Mouse (Mus musculus) liver, embryonic 15.5 days (tissue): ENCODE measurements at regions not wholly inside any gene's neighbourhood (a gene's known extent, or its start where the extent isn't known, plus 50 kb on each side); places are given as distances from the start of the nearest gene placed in this dataset.

Experiments
- ATAC-seq: fragments of 200-750 bp; cut with Nextera tagmentation; 2 replicates; pipeline ENCODE4 v1.8.0; 2017; ENCODE audit warnings: moderate number of reproducible peaks, mild to moderate bottlenecking, moderate library complexity; ENCODE audit not compliant: insufficient read depth
- H3K27ac ChIP-seq: fragments of 300-500 bp; sonication (generic); replicated peaks from 2 replicates; pipeline ENCODE4 v1.5.1; 2015; ENCODE audit warnings: mild to moderate bottlenecking, inconsistent platforms
- H3K27me3 ChIP-seq: fragments of 300-500 bp; sonication (generic); 2 replicates; pipeline ENCODE4 v1.6.1; 2015; ENCODE audit warnings: mild to moderate bottlenecking, inconsistent platforms
- H3K36me3 ChIP-seq: fragments of 300-500 bp; sonication (generic); replicated peaks from 2 replicates; pipeline ENCODE4 v1.6.1; 2015; ENCODE audit warnings: moderate library complexity, mild to moderate bottlenecking, inconsistent platforms
- H3K4me1 ChIP-seq: fragments of 300-500 bp; sonication (generic); replicated peaks from 2 replicates; pipeline ENCODE4 v1.6.1; 2015; ENCODE audit warnings: inconsistent platforms
- H3K4me2 ChIP-seq: fragments of 300-500 bp; sonication (generic); 2 replicates; pipeline ENCODE4 v1.6.1; 2015; ENCODE audit warnings: moderate library complexity, mild to moderate bottlenecking, inconsistent platforms
- H3K4me3 ChIP-seq: fragments of 300-500 bp; sonication (generic); replicated peaks from 2 replicates; pipeline ENCODE4 v1.5.1; 2015; ENCODE audit warnings: mild to moderate bottlenecking, inconsistent platforms
- H3K9ac ChIP-seq: fragments of 300-500 bp; sonication (generic); 2 replicates; pipeline ENCODE4 v1.6.1; 2015; ENCODE audit warnings: moderate library complexity, mild to moderate bottlenecking, inconsistent platforms
- H3K9me3 ChIP-seq: fragments of 300-500 bp; sonication (generic); replicated peaks from 2 replicates; pipeline ENCODE4 v1.6.1; 2016; ENCODE audit warnings: inconsistent platforms
- WGBS: fragments of 180-500 bp; shearing (Covaris S2); methylation state at CpG from one replicate; pipeline ENCODE4 v1.1.7; 2015; ENCODE audit warnings: mixed read lengths; ENCODE audit not compliant: insufficient replicate concordance; 5-methylcytosine and 5-hydroxymethylcytosine counted together

DNA sequence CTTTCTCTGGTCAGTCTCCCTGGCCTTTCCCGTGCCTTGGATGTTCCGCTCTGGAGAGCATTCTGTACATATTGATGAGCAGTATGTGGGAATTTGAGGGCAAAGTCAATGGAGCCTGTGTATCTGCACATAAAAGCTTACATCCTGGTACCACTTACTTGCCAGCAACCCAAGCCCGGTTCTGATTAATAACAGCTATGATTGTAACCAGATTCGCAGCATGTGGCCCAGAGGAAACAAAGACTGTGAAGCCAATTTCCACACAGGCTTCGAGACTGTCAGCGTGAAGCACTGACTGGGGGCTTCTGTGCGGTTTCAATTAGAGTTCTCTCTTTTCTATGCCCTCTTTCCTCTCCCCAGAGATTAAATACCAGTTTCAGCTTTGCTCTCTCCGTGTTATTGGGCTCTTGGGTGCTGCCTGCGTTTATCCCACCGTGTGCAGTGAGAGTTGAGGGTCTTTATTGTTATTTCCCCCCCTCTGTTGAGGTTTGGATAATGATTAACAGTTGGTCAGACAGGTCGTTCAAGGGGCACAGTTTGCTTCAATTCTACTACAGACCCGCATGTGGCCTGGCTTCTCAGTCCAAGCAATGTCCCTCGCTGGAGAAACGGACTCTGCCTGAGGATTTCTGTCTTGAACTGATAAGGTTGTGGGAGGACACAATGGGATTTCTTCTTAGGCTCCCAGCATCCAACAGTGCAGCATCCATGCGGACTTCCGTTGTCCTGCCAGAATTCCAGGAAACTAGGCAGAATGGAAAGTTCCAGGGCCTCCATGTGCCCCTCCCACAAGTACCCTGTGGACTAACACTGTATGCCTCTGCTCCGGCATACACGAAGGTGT is 229.6 kb downstream of the Hace1 start:
- Histone ChIP-seq H3K4me3 (no peak overlapping the region), H3K9me3 (no peaks in the 10 kb centered on the region), H3K4me1 (no peaks in the 10 kb centered on the region), H3K27me3 (no peaks in the 10 kb centered on the region), H3K4me2 (no peak overlapping the region), H3K27ac (no peak overlapping the region), H3K36me3 (no peaks in the 10 kb centered on the region), H3K9ac (no peak overlapping the region)
- ATAC-seq = no peak
- 46% methylated on average over 18 of the region's 18 CpGs for WGBS

- WGBS = 40% methylated on average over 6 of the region's 6 CpGs
- Histone ChIP-seq H3K36me3 (no peaks in the 10 kb centered on the region), H3K9ac (no peak overlapping the region), H3K4me2 (no peak overlapping the region), H3K27me3 (no peaks in the 10 kb centered on the region), H3K27ac (no peak overlapping the region), H3K9me3 (no peaks in the 10 kb centered on the region), H3K4me1 (no peaks in the 10 kb centered on the region), H3K4me3 (no peak overlapping the region)
- ATAC-seq = no peak
These were observed 234.3 kb downstream of the Hace1 start for GRCm38 (mm10) chr10:45811882-45812281.

GRCm38 (mm10) chr10:45813804-45814203 is 236.2 kb downstream of the Hace1 start:
- H3K9ac ChIP-seq = no peak overlapping the region
- H3K4me2 ChIP-seq = no peak overlapping the region
- H3K27ac ChIP-seq = no peak overlapping the region
- H3K27me3 ChIP-seq = no peaks in the 10 kb centered on the region
- no peaks in the 10 kb centered on the region for H3K9me3 ChIP-seq
- H3K4me3 ChIP-seq = no peak overlapping the region
- WGBS = 80% methylated on average over 2 of the region's 2 CpGs
- H3K36me3 ChIP-seq = no peaks in the 10 kb centered on the region
- no peak for ATAC-seq
- no peaks in the 10 kb centered on the region for H3K4me1 ChIP-seq

DNA sequence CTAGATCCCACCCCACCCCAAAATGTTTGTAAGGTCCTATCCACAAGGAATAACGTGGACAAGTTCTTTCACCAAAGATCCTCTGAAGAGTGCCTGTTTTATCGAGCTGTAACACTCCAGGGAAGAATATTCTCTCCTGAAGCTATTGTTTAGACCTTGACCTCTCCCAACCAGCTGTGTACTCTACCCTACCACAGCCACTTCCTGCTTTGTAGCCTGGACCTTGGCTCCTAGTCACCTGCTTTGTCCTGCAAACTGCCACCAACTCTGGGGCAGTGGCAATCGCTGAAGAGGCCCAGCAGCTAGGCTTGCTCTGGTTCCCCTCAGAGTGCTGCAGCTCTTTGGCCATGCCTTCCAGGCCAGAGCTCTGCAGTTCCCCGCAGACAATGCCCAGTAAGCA is 239.1 kb downstream of the Hace1 start:
- WGBS = 54% methylated on average over 4 of the region's 4 CpGs
- H3K4me1 ChIP-seq = no peaks in the 10 kb centered on the region

GRCm38 (mm10) chr10:45820986-45821655 is 243.5 kb downstream of the Hace1 start:
- Histone ChIP-seq H3K9me3 (no peaks in the 10 kb centered on the region), H3K4me2 (no peak overlapping the region), H3K27me3 (no peaks in the 10 kb centered on the region), H3K4me3 (no peak overlapping the region), H3K9ac (no peak overlapping the region), H3K4me1 (no peaks in the 10 kb centered on the region), H3K36me3 (no peaks in the 10 kb centered on the region), H3K27ac (no peak overlapping the region)
- WGBS = 11% methylated on average over 8 of the region's 8 CpGs
- no peak for ATAC-seq

More for the DNA sequence above, 239.1 kb downstream of the Hace1 start:
- Histone ChIP-seq H3K27ac (no peak overlapping the region), H3K9ac (no peak overlapping the region), H3K4me3 (no peak overlapping the region), H3K9me3 (no peaks in the 10 kb centered on the region), H3K4me2 (no peak overlapping the region), H3K36me3 (no peaks in the 10 kb centered on the region), H3K27me3 (no peaks in the 10 kb centered on the region)
- no peak for ATAC-seq

GRCm38 (mm10) chr10:45822251-45822650 is 244.6 kb downstream of the Hace1 start:
- H3K4me3 ChIP-seq = no peak overlapping the region
- H3K4me1 ChIP-seq = no peaks in the 10 kb centered on the region
- no peak for ATAC-seq
- H3K27ac ChIP-seq = no peak overlapping the region
- H3K9ac ChIP-seq = no peak overlapping the region
- no peaks in the 10 kb centered on the region for H3K27me3 ChIP-seq
- H3K9me3 ChIP-seq = no peaks in the 10 kb centered on the region
- no peak overlapping the region for H3K4me2 ChIP-seq
- no peaks in the 10 kb centered on the region for H3K36me3 ChIP-seq
- WGBS = 27% methylated on average over 1 of the region's 1 CpGs

- Histone ChIP-seq H3K9me3 (no peaks in the 10 kb centered on the region), H3K4me3 (no peak overlapping the region), H3K36me3 (no peaks in the 10 kb centered on the region), H3K27ac (no peak overlapping the region), H3K9ac (no peak overlapping the region), H3K4me2 (no peak overlapping the region), H3K27me3 (no peaks in the 10 kb centered on the region), H3K4me1 (no peaks in the 10 kb centered on the region)
- 27% methylated on average over 2 of the region's 2 CpGs for WGBS
- ATAC-seq = no peak
These were observed 246.0 kb downstream of the Hace1 start for GRCm38 (mm10) chr10:45823612-45824011.

- no peak overlapping the region for H3K4me3 ChIP-seq
- no peaks in the 10 kb centered on the region for H3K36me3 ChIP-seq
- H3K9ac ChIP-seq = no peak overlapping the region
- no peak for ATAC-seq
- no peaks in the 10 kb centered on the region for H3K4me1 ChIP-seq
- H3K4me2 ChIP-seq = no peak overlapping the region
- 67% methylated on average over 2 of the region's 2 CpGs for WGBS
- no peaks in the 10 kb centered on the region for H3K9me3 ChIP-seq
- no peak overlapping the region for H3K27ac ChIP-seq
- no peaks in the 10 kb centered on the region for H3K27me3 ChIP-seq
These were observed 271.0 kb downstream of the Hace1 start for GRCm38 (mm10) chr10:45848654-45849053.

- 56% methylated on average over 1 of the region's 1 CpGs for WGBS
- no peak for ATAC-seq
- H3K27ac ChIP-seq = no peak overlapping the region
These were observed 272.2 kb downstream of the Hace1 start for GRCm38 (mm10) chr10:45849841-45850240.

GRCm38 (mm10) chr10:45850625-45851024 is 273.0 kb downstream of the Hace1 start:
- Histone ChIP-seq H3K4me1 (no peaks in the 10 kb centered on the region), H3K27ac (no peak overlapping the region), H3K27me3 (no peaks in the 10 kb centered on the region), H3K4me2 (no peak overlapping the region), H3K4me3 (no peak overlapping the region), H3K9me3 (no peaks in the 10 kb centered on the region), H3K9ac (no peak overlapping the region), H3K36me3 (no peaks in the 10 kb centered on the region)
- WGBS = 49% methylated on average over 6 of the region's 6 CpGs
- ATAC-seq = no peak

More at GRCm38 (mm10) chr10:45849841-45850240, 272.2 kb downstream of the Hace1 start:
- Histone ChIP-seq H3K4me3 (no peak overlapping the region), H3K36me3 (no peaks in the 10 kb centered on the region), H3K9ac (no peak overlapping the region), H3K9me3 (no peaks in the 10 kb centered on the region), H3K4me2 (no peak overlapping the region), H3K4me1 (no peaks in the 10 kb centered on the region), H3K27me3 (no peaks in the 10 kb centered on the region)

DNA sequence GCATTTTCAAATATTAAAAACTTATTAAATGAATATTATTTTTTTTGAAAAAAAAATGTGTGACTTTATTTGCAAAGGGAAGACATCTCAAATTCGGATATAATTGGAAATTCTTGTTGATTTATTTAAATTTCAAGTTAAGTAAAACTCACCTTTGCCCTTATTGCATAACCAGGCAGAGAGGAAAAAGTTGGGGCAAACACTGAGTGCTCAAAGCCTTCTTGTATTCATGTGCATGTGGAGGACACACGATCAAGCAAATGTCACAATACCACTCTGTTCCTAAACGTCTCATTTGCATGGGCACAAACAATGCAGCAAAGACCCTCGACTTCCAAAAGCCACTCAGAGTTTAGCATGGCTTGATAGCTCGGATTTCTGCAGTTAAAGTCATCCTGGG is 275.1 kb downstream of the Hace1 start:
- H3K36me3 ChIP-seq = no peaks in the 10 kb centered on the region
- no peak overlapping the region for H3K27ac ChIP-seq
- WGBS = 32% methylated on average over 5 of the region's 5 CpGs
- H3K27me3 ChIP-seq = no peaks in the 10 kb centered on the region
- no peak overlapping the region for H3K9ac ChIP-seq
- no peak for ATAC-seq
- H3K9me3 ChIP-seq = no peaks in the 10 kb centered on the region
- H3K4me1 ChIP-seq = no peaks in the 10 kb centered on the region
- H3K4me3 ChIP-seq = no peak overlapping the region
- H3K4me2 ChIP-seq = no peak overlapping the region
